Mouse (Mus musculus) lung, adult 2 months (tissue): ENCODE measurements around the gene Defb28. TPM values are rescaled to one million over a fixed set of nuclear protein-coding genes. Genes with fewer than 3 reads are reported as not detected.

ENCODE experiments used
- DNase-seq: peaks from one replicate; pipeline ENCODE4 v3.0.0; 2022
- H3K4me1 ChIP-seq: fragments of 200-500 bp; 2 replicates; pipeline ENCODE4 v1.6.1; 2011; ENCODE audit warnings: low read length; ENCODE audit not compliant: control insufficient read depth, insufficient read depth
- H3K4me3 ChIP-seq: fragments of 200-500 bp; replicated peaks from 2 replicates; pipeline ENCODE3; 2011; ENCODE audit warnings: low read depth, mild to moderate bottlenecking, control low read depth, low read length; ENCODE audit errors: extremely low read depth
- CTCF ChIP-seq: fragments of 200-500 bp; IDR thresholded peaks from 2 replicates; pipeline ENCODE4 v1.5.1; 2011; ENCODE audit warnings: mild to moderate bottlenecking, low read length, control low read depth; ENCODE audit not compliant: insufficient read depth
- POLR2A ChIP-seq: fragments of 200-500 bp; IDR thresholded peaks from 2 replicates; pipeline ENCODE4 v1.6.1; 2011; ENCODE audit warnings: low read depth, mild to moderate bottlenecking, control low read depth, low read length, borderline replicate concordance; ENCODE audit errors: extremely low read depth
- WGBS: fragments of 180-500 bp; shearing (Covaris S2); methylation state at CpG from one replicate; pipeline ENCODE4 v1.1.7; 2018; 5-methylcytosine and 5-hydroxymethylcytosine counted together
- polyA plus RNA-seq: library from polyadenylated mRNA; depleted of rRNA; stranded (reverse); fragments of >200 nt; gene quantifications from 2 replicates; pipeline ENCODE4 v1.2.3, GENCODE M21; 2012; rRNA removed

The Defb28 gene
- polyA plus RNA-seq, 1 experiment: not detected

DNA sequence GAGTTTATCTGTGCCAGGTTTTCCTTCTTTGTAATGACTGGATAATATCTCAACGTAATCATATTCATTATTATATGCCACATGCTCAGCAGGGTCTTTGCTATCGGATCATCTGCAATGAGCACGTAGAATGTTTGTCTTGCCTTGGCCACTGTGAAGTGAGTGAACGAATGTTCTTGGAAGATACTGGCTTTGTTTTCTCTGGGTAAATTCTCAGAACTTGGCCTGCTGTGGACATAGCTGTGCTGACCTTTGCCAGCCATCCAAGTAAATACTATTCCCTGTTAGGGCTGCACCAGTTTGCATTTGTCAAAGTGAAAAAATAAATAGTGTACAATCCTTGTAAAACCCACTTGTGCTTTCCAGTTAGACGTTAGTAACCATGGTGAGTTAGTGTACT is 30.1 kb downstream of the Defb28 start:
- no peak overlapping the region for H3K4me3 ChIP-seq
- H3K4me1 ChIP-seq: no peaks in the 10 kb centered on the region
- DNase-seq: no peak
- 49% methylated on average over 5 of the region's 5 CpGs for WGBS
- no peak for TF ChIP-seq CTCF

- no peak overlapping the region for H3K4me3 ChIP-seq
- H3K4me1 ChIP-seq: no peaks in the 10 kb centered on the region
- 12% methylated on average over 16 of the region's 16 CpGs for WGBS
- TF ChIP-seq CTCF (peak; percentile 72), POLR2A (no peak)
- peak; percentile 11 for DNase-seq
These were observed 35.8 kb downstream of the Defb28 start for GRCm38 (mm10) chr2:152553774-152554423.

DNA sequence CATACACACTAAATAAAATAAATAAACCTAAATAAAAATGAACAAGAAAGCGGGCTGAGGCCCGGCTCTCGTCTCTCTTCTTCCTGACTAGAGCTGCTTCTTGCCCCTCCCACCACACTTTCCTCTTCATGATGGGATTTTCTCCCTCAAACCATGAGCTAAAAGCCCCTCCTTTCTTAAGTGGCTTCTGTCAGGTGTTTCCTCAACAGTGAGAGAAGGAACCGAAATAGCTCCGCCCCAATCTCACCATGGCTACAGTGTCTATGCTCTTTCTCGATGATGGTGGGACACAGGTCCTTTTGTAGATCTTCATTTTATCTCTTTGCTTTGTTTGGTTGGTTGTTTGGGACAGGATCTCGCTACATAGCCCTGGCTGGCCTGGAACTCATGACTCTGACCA is 38.6 kb downstream of the Defb28 start:
- WGBS: 67% methylated on average over 7 of the region's 7 CpGs
- TF ChIP-seq POLR2A: no peak
- no peak for TF ChIP-seq CTCF
- no peak for DNase-seq
- Histone ChIP-seq H3K4me3 (no peak overlapping the region), H3K4me1 (no peaks in the 10 kb centered on the region)

- TF ChIP-seq CTCF (no peak), POLR2A (no peak)
- DNase-seq: no peak
- 85% methylated on average over 5 of the region's 5 CpGs for WGBS
- Histone ChIP-seq H3K4me1 (no peaks in the 10 kb centered on the region), H3K4me3 (no peak within 1 kb of the TSS)
These were observed 51.0 kb downstream of the Defb28 start, which contains the start of gene Gm17416 for GRCm38 (mm10) chr2:152569038-152569437. Gm17416 (plus strand) TSS chr2:152569338.

DNA sequence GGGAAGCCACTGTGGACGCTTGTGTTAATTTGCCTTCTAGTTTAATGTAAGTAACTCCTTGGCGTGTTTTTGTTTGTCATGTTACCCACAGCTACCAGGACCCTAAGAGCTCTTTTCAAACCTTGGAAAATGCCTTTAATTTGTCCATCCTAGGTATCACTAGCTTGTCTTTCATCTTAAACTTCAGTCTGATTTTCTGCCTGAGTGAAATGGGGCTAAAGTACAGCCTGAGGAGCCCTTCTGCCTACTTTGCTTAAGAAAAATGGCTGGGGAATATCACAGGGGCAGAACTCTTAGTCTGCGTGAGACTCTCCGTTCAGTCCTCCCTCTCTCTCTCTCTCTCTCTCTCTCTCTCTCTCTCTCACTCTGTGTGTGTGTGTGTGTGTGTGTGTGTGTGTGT is 51.8 kb downstream of the Defb28 start:
- Histone ChIP-seq H3K4me3 (no peak overlapping the region), H3K4me1 (no peaks in the 10 kb centered on the region)
- WGBS: 77% methylated on average over 4 of the region's 4 CpGs
- no peak for TF ChIP-seq CTCF
- no peak for TF ChIP-seq POLR2A
- DNase-seq: no peak

DNA sequence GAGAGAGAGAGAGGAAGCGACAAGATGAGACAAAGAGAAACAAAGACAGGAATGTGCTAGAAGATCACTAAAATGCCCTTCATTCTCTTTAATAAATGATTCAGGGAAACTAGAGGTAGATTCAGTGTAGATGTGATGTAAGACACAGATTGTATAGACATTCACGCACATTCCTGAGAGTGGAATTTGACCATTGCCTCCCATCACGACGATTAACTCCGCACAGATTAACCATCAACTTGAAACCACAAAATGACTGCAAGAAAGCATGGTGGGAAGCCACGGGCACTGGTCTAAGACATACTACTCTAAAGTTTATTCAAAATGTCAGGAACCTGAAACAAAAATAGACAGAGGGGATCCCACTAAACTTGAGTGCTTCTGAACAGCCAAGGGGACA is 52.3 kb downstream of the Defb28 start:
- TF ChIP-seq CTCF (no peak), POLR2A (no peak)
- DNase-seq: no peak
- no peaks in the 10 kb centered on the region for H3K4me1 ChIP-seq
- 62% methylated on average over 6 of the region's 6 CpGs for WGBS
- no peak overlapping the region for H3K4me3 ChIP-seq

Other genes with a start within 250 kb of the Defb28 start
- 54.3 and 73.4 TPM in 2 replicates for gene Tbc1d20, start 224.4 kb upstream of the Defb28 start, polyA plus RNA-seq
- gene Rbck1, start 185.6 kb upstream of the Defb28 start, polyA plus RNA-seq: 268 and 356 TPM in 2 replicates
- gene Trib3, start 174.2 kb upstream of the Defb28 start, polyA plus RNA-seq: 6.1 and 6.9 TPM in 2 replicates
- gene Nrsn2, start 141.6 kb upstream of the Defb28 start, polyA plus RNA-seq: 0.17 TPM in 1 of 2 replicates, not detected in the other
- 5.6 and 5.8 TPM in 2 replicates for gene Sox12, start 120.2 kb upstream of the Defb28 start, polyA plus RNA-seq
- gene Zcchc3, start 103.2 kb upstream of the Defb28 start, polyA plus RNA-seq: 5.1 and 5.8 TPM in 2 replicates
- gene 6820408C15Rik, start 102.7 kb upstream of the Defb28 start, polyA plus RNA-seq: 8.1 and 8.5 TPM in 2 replicates
- gene Defb23, start 53.6 kb upstream of the Defb28 start, polyA plus RNA-seq: not detected in 2 replicates
- gene Defb20, start 41.2 kb upstream of the Defb28 start, polyA plus RNA-seq: not detected in 2 replicates
- not detected in 2 replicates for gene Defb22, start 28.1 kb upstream of the Defb28 start, polyA plus RNA-seq
- gene Defb26, start 6.6 kb upstream of the Defb28 start, polyA plus RNA-seq: not detected in 2 replicates
- not detected in 2 replicates for gene Defb29, start 21.8 kb downstream of the Defb28 start, polyA plus RNA-seq
- not detected in 2 replicates for gene Gm17416, start 51.1 kb downstream of the Defb28 start, polyA plus RNA-seq
- gene Defb21, start 54.5 kb downstream of the Defb28 start, polyA plus RNA-seq: not detected in 2 replicates
- gene Defb19, start 62.1 kb downstream of the Defb28 start, polyA plus RNA-seq: not detected in 2 replicates
- gene Defb45, start 81.1 kb downstream of the Defb28 start, polyA plus RNA-seq: not detected in 2 replicates
- gene Defb36, start 86.1 kb downstream of the Defb28 start, polyA plus RNA-seq: not detected in 2 replicates
- gene Defb25, start 104.8 kb downstream of the Defb28 start, polyA plus RNA-seq: 1.1 TPM in 1 of 2 replicates, not detected in the other
- gene Rem1, start 108.7 kb downstream of the Defb28 start, polyA plus RNA-seq: 12.4 and 16.2 TPM in 2 replicates
- gene H13, start 151.2 kb downstream of the Defb28 start, polyA plus RNA-seq: 125 and 149 TPM in 2 replicates
- 2.9 and 3.8 TPM in 2 replicates for gene Mcts2, start 168.8 kb downstream of the Defb28 start, polyA plus RNA-seq
- 323 and 438 TPM in 2 replicates for gene Id1, start 218.0 kb downstream of the Defb28 start, polyA plus RNA-seq
- 84.7 and 90.1 TPM in 2 replicates for gene Cox4i2, start 235.9 kb downstream of the Defb28 start, polyA plus RNA-seq